Mouse (Mus musculus): Measurements from ENCODE around the gene Olfr811.

DNA sequence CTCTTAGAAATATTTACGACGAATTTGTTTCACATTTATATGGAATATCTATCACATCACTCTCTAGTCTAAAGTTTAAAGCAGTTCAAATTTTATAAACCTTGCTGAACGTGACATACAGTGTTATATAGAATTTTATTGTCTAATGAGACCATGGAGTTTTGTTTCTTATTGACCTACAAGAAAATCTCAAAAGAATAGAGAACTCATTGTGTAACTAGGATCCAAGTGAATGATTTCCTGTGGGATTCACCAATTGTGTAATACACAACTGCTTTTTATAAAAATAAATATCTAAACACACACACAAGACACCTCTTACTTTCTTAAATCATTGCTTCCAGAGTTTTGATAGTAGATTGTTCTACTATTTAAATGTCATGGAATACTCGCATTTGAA lies at the start of gene Olfr811:
- no peak for TF ChIP-seq FOSL1 (IDR thresholded peaks at IDR 0.05; ENCODE audit: insufficient read depth, low read length, poor library complexity, severe bottlenecking)
- no peak for TF ChIP-seq CTCF (IDR thresholded peaks at IDR 0.05; ENCODE audit: control insufficient read depth, insufficient read depth, insufficient read length)
- no peak for TF ChIP-seq MAX (IDR thresholded peaks at IDR 0.05)
- no peak for TF ChIP-seq MYOG (IDR thresholded peaks at IDR 0.05; ENCODE audit: control insufficient read depth, extremely low read depth, insufficient read length)
